Mouse (Mus musculus): ENCODE results near the gene Zscan4b. TPM values are rescaled to one million over a fixed set of nuclear protein-coding genes. Genes with fewer than 3 reads are reported as not detected.
"Not testable (repeated sequence)": the region's sequence is repeated elsewhere in the genome, so short reads cannot be mapped to it uniquely, and the experiment has no call there.

Gene Zscan4b
- total RNA-seq (2012; rRNA removed) (not detected in 2 replicates), total RNA-seq (2014; rRNA removed) (not detected in 2 replicates), polyA plus RNA-seq (2012; ENCODE audit: insufficient read length, low read depth) (not detected in 2 replicates)

DNA sequence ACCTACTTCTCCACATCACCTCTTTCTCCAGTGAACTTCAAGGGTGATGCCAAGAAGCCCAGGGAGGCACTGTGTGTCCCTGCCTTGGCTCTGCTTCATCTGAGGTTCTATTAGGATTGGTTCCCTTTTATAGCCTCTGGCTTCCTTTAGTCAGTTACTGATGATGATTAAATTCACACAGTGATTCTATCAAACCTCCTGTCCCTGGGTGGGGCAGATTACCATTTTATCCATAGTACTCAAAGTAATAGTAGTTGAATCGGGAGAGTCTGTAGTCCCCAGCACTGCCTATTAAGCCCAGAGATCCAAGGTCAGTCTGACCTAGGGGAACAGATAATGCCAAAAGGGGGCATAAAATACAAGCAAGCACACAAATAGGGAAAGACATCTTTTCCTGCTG, at the start of gene Zscan4b:
Gene Zscan4b (minus strand): TSS at position 101 of the 400 bp plus-strand sequence.
- H3K36me3 ChIP-seq (replicated peaks in 1 of 2; ENCODE audit: control insufficient read depth in 1 of 2, insufficient read depth in 1 of 2, low read length in 1 of 2); H3K4me2 ChIP-seq (ENCODE audit: insufficient read depth, low read depth, poor library complexity, severe bottlenecking); H3K9me3 ChIP-seq (replicated peaks; ENCODE audit: low read length); H3K9ac ChIP-seq (ENCODE audit: insufficient read depth, low read depth); H3K27ac ChIP-seq (ENCODE audit: insufficient read depth, low read depth); dilution Hi-C loops (cut with MboI; ENCODE audit: extremely low pct_ligation_motif_present, extremely low pct_unique_long_range_greater_than_20kb, low sequenced_read_pairs); H3K27me3 ChIP-seq (replicated peaks); H3K4me1 ChIP-seq (ENCODE audit: control insufficient read depth in 1 of 2, insufficient read depth in 2 of 2); in situ Hi-C loops (cut with MboI; ENCODE audit: low pct_ligation_motif_present, low pct_unique_long_range_greater_than_20kb, low sequenced_read_pairs); H3K4me3 ChIP-seq (replicated peaks in 1 of 3; ENCODE audit: low read depth in 2 of 3, low read length in 2 of 3, poor library complexity in 1 of 3); H3K79me2 ChIP-seq (replicated peaks; ENCODE audit: control insufficient read depth, extremely low read depth, insufficient read depth, poor library complexity, severe bottlenecking); DNase-seq (ENCODE audit: extremely low read depth): not testable (repeated sequence)

Other genes starting within 250 kb of the Zscan4b start
- gene Nlrp4b, start 217.3 kb downstream of the Zscan4b start, total RNA-seq (2012; rRNA removed), result not detected in 2 replicates
- gene Nlrp4b, start 217.3 kb downstream of the Zscan4b start, total RNA-seq (2014; rRNA removed), result not detected in 2 replicates
- gene Nlrp4b, start 217.3 kb downstream of the Zscan4b start, polyA plus RNA-seq (2012; ENCODE audit: insufficient read length, low read depth), result not detected in 2 replicates
- gene Vmn1r71, start 150.7 kb downstream of the Zscan4b start, total RNA-seq (2012; rRNA removed), result not detected in 2 replicates
- not detected in 2 replicates for gene Vmn1r71, start 150.7 kb downstream of the Zscan4b start, total RNA-seq (2014; rRNA removed)
- not detected in 2 replicates for gene Vmn1r71, start 150.7 kb downstream of the Zscan4b start, polyA plus RNA-seq (2012; ENCODE audit: insufficient read length, low read depth)
- gene Zscan4c, start 100.7 kb upstream of the Zscan4b start, total RNA-seq (2012; rRNA removed), result not detected in 2 replicates
- gene Zscan4c, start 100.7 kb upstream of the Zscan4b start, total RNA-seq (2014; rRNA removed), result not detected in 2 replicates
- not detected in 2 replicates for gene Zscan4c, start 100.7 kb upstream of the Zscan4b start, polyA plus RNA-seq (2012; ENCODE audit: insufficient read length, low read depth)
- not detected in 2 replicates for gene Zscan4-ps1, start 164.6 kb upstream of the Zscan4b start, total RNA-seq (2012; rRNA removed)
- not detected in 2 replicates for gene Zscan4-ps1, start 164.6 kb upstream of the Zscan4b start, total RNA-seq (2014; rRNA removed)
- gene Zscan4-ps1, start 164.6 kb upstream of the Zscan4b start, polyA plus RNA-seq (2012; ENCODE audit: insufficient read length, low read depth), result not detected in 2 replicates